Mouse (Mus musculus): Measurements from ENCODE around the gene Dcaf12l2.

Gene Dcaf12l2

DNA sequence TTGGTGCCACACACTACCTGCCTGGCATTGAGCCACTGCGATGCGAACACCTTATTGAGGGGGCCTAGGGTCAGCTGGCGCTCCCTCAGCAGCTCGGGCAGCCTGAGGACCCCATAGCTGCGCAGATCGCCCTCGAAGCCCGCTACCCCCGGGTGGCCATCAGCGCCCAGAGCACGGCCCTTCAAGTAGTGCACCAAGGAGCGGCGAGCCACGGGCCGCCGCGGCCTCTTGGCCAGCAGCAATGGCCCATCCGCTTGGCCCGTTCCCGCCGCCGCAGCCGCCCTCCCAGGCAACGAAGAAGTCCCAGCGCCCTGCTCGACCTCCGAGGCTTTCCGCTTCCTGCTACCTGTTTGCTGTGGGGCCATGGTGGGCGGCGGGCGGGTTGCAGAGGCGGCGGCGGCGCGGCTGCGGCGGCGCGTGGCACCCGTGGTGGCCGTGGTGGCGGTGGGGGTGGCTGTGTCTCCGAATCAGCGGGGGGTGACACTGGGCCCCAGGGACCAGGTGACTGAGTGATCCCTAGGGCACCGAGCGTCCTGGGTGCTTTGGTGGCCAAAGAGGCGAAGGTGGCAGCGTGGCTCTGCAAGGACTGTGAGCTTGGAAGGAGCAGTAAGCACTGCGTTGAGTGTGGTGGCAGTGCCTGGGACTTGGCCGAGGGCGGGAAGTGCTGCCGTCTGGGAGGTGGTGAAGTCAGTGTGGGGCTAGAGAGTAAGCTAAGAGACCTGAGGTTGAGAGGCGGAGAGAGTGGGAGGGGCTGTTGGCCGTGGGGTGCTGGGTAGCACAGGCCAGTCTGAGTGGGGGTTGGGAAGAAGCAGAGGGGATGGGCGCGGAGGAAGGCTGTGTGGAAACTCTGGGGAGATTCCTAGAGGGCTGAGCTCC lies at the start of gene Dcaf12l2:
Dcaf12l2 (minus strand) TSS at position 697 of the 876 bp plus-strand sequence.
- no peak for DNase-seq (ENCODE audit: low spot score)

DNA sequence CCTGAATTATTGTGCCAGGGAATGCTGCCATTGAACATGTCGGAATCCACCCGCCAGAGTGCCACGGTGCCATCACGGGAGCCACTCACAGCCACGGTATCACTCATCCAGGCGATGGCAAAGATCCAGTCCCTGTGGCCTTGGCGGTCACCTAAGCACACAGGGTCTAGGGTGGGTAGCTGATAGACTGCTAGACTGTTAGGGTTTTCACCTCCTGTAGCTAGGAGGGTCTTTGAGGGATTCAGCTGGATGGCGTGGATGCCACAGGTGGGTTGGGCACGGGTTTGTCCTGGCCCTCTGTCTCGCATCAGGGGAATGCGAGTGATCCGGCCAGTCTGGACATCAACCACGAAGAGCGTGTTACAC lies 879 bp downstream of the Dcaf12l2 start:
- no peak for DNase-seq (ENCODE audit: low spot score)

All from lung, postnatal 25 days (tissue).